Mouse (Mus musculus) intestine, postnatal 0 days (tissue): ENCODE measurements around the gene Trmt10b. TPM values are rescaled to one million over a fixed set of nuclear protein-coding genes. Genes with fewer than 3 reads are reported as not detected.
A peak's percentile ranks its signal among the peaks of the same experiment; 100 is the strongest.

ENCODE experiments used
- ATAC-seq: fragments of 200-750 bp; cut with Nextera tagmentation; 2 replicates; pipeline ENCODE4 v1.8.0; 2017; ENCODE audit warnings: mild to moderate bottlenecking, moderate TSS enrichment, moderate library complexity
- H3K27ac ChIP-seq: fragments of 300-500 bp; sonication (generic); 2 replicates; pipeline ENCODE4 v1.5.1; 2014; ENCODE audit warnings: mild to moderate bottlenecking, low read depth, low read length, moderate library complexity
- H3K27me3 ChIP-seq: fragments of 300-500 bp; sonication (generic); replicated peaks from 2 replicates; pipeline ENCODE4 v1.6.1; 2014; ENCODE audit warnings: low read length, mixed read lengths; ENCODE audit not compliant: control insufficient read depth, insufficient read depth
- H3K36me3 ChIP-seq: fragments of 300-500 bp; sonication (generic); 2 replicates; pipeline ENCODE4 v1.6.1; 2014; ENCODE audit warnings: mild to moderate bottlenecking, moderate library complexity; ENCODE audit not compliant: control insufficient read depth, insufficient read depth
- H3K4me1 ChIP-seq: fragments of 300-500 bp; sonication (generic); replicated peaks from 2 replicates; pipeline ENCODE4 v1.6.1; 2014; ENCODE audit warnings: antibody characterized with exemption, low read length, mixed read lengths; ENCODE audit not compliant: control insufficient read depth, insufficient read depth
- H3K4me2 ChIP-seq: fragments of 300-500 bp; sonication (generic); replicated peaks from 2 replicates; pipeline ENCODE4 v1.6.1; 2014; ENCODE audit warnings: low read depth, mild to moderate bottlenecking, moderate library complexity
- H3K4me3 ChIP-seq: fragments of 300-500 bp; sonication (generic); 2 replicates; pipeline ENCODE4 v1.5.1; 2014; ENCODE audit warnings: low read depth, low read length
- H3K9ac ChIP-seq: fragments of 300-500 bp; sonication (generic); 2 replicates; pipeline ENCODE4 v1.6.1; 2014; ENCODE audit warnings: mild to moderate bottlenecking, low read depth, low read length
- H3K9me3 ChIP-seq: fragments of 300-500 bp; sonication (generic); 2 replicates; pipeline ENCODE4 v1.6.1; 2016; ENCODE audit warnings: mixed run types; ENCODE audit not compliant: control insufficient read depth
- CTCF ChIP-seq: sonication (generic); IDR thresholded peaks from 2 replicates; pipeline ENCODE4 v1.5.1; 2016; ENCODE audit warnings: low read depth, mild to moderate bottlenecking, control low read depth, antibody characterized with exemption, moderate library complexity
- WGBS: fragments of 180-500 bp; shearing (Covaris S2); extraction: QIAGEN DNeasy Blood & Tissue Kit; methylation state at CpG from one replicate; pipeline ENCODE4 v1.1.7; 2014; 5-methylcytosine and 5-hydroxymethylcytosine counted together
- polyA plus RNA-seq: library from polyadenylated mRNA; unstranded; fragments of >200 nt; fragmentation: Nextera tagmentation; extraction: Ambion mirVana; gene quantifications from 2 replicates; pipeline ENCODE4 v1.2.1, GENCODE M21; 2015

The Trmt10b gene
- polyA plus RNA-seq, 1 experiment from 2014 or later, result 8.6 TPM

DNA sequence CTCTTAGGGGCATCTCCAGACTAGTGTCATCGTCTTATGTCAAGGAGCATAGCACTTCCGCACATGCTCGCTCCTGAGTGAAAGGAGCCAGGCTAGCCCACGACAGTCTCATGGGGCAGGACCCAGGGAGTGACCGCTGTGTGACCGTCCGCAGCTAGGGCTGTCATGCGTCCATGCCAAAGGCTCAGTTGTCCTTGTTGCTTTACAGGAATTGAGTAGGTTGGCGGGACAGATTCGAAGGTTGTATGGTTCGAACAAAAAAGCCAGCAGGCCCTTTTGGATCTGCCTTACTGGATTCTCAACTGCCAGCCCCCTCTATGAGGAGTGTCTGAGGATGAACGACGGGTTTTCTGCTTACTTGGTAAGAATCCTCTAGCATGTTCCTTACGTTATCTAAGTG, 8.6 kb downstream of the Trmt10b start:
- H3K9me3 ChIP-seq, result no peaks in the 10 kb centered on the region
- no peaks in the 10 kb centered on the region for H3K4me1 ChIP-seq
- H3K36me3 ChIP-seq, result peaks cover 43% of the 10 kb centered on the region
- no peak for TF ChIP-seq CTCF
- no peak overlapping the region for H3K4me3 ChIP-seq
- no peak overlapping the region for H3K27ac ChIP-seq
- H3K9ac ChIP-seq, result no peak overlapping the region
- no peak overlapping the region for H3K4me2 ChIP-seq
- 97% methylated on average over 14 of the region's 14 CpGs for WGBS
- H3K27me3 ChIP-seq, result no peaks in the 10 kb centered on the region
- ATAC-seq, result no peak

DNA sequence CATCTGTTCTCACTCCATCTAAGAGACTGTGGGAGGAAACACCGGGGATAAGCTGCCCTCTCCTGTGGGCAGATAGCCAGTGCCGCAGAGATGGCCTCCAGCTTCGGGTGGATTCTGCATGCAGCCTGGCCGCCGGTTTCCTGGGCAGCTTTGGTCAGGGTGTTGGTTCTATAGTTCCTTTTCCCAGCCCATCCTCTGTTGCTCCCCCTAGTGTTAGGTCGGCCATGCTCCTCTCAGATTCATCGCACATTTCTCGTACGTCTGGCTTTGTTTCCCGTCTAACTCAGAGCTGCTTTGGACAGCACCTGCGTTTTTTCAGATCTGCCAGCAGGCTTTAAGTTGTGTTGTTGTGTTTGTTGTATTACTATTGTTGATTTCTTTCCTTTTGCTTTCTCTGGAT, 11.1 kb downstream of the Trmt10b start:
- Histone ChIP-seq H3K9me3 (no peaks in the 10 kb centered on the region), H3K4me2 (no peak overlapping the region), H3K4me3 (no peak overlapping the region), H3K27me3 (no peaks in the 10 kb centered on the region), H3K9ac (no peak overlapping the region), H3K4me1 (no peaks in the 10 kb centered on the region), H3K27ac (no peak overlapping the region), H3K36me3 (peaks cover 20% of the 10 kb centered on the region)
- TF ChIP-seq CTCF, result peak; percentile 74
- no peak for ATAC-seq
- 42% methylated on average over 11 of the region's 11 CpGs for WGBS

DNA sequence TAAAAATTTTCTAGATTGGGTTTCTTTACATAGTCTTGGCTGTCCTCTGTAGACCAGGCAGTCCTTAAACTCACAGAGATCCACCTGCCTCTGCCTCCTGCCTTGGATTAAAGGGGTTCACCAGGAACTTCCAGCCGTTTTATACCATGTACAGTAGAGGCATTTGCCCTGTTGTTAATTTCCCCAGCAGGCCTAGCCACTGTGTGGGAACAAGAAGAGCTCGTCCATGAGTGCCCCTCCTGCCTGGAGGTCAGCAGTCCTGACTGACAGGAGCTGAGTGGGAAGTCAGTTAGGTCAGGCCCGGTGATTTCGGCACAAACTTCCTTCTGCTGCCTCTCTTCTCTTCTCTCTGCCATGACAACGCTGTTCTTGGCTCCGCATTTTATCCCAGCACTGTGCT, 11.7 kb downstream of the Trmt10b start:
- 93% methylated on average over 6 of the region's 6 CpGs for WGBS
- ATAC-seq, result no peak

DNA sequence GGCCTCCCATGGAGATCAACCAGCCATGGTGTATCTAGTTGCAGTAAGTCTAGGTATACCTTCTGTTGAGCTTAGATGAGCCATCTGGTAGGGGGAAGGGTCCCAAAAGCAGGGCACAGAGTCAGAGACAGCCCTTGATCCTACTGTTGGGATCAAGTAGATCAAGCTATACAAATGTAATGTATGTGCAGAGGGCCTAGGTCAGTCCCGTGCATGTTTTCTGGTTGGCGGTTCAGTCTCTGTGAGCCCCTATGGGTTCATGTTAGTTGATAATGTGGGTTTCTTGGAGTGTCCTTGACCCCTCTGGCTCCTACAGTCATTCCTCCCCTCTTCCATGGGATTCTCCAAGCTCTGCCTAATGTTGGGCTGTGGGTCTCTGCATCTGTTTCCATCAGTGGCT, 14.1 kb downstream of the Trmt10b start:
- no peaks in the 10 kb centered on the region for H3K9me3 ChIP-seq
- no peaks in the 10 kb centered on the region for H3K4me1 ChIP-seq
- WGBS, result 83% methylated on average over 2 of the region's 2 CpGs
- H3K27me3 ChIP-seq, result no peaks in the 10 kb centered on the region
- no peak for TF ChIP-seq CTCF
- H3K4me3 ChIP-seq, result no peak overlapping the region
- no peak for ATAC-seq
- no peak overlapping the region for H3K4me2 ChIP-seq
- no peak overlapping the region for H3K27ac ChIP-seq
- peaks cover 24% of the 10 kb centered on the region; the same call in 1 of the 2 replicates for H3K36me3 ChIP-seq
- no peak overlapping the region for H3K9ac ChIP-seq

More for the DNA sequence above, 11.7 kb downstream of the Trmt10b start:
- no peaks in the 10 kb centered on the region for H3K27me3 ChIP-seq
- no peak overlapping the region for H3K9ac ChIP-seq
- H3K4me2 ChIP-seq, result no peak overlapping the region
- no peak overlapping the region for H3K27ac ChIP-seq
- no peaks in the 10 kb centered on the region for H3K9me3 ChIP-seq
- no peaks in the 10 kb centered on the region for H3K4me1 ChIP-seq
- no peak overlapping the region for H3K4me3 ChIP-seq
- peaks cover 20% of the 10 kb centered on the region for H3K36me3 ChIP-seq
- no peak for TF ChIP-seq CTCF

DNA sequence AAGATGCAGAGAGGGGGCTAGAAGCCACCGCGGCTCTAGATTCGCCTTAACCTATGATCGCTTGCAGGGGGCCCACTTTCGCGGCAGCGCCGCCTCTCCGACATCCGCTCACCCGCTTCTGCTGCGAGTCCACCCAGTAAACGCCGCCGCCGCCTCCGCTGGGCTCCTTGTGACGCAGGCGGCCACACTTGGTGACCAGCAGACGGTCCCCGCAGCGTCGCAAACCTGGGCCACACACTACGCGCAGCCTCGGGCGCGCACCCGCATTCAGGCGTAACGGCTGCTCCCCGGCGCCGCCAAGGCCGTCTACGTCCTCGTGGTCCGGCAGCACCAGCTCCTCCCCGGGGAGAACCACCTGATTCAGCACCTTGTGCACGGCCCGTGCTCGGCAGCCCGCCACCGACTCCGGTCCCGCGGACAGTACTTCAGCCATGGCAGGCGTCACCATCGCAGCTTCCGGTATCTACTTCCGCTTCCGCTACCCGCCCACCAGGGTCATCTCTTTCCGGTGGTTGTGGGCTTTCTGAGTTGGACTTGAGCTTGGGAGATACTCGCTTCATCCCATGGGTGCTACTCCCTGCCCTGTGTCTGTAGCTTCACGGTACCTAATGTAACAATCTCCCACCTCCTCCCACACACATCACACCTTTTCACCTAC, 23.4 kb downstream of the Trmt10b start:
- peak; percentile 15; the same call in 1 of the 2 replicates for TF ChIP-seq CTCF
- Histone ChIP-seq H3K9me3 (no peaks in the 10 kb centered on the region), H3K36me3 (peaks cover 25% of the 10 kb centered on the region), H3K27me3 (no peaks in the 10 kb centered on the region), H3K27ac (peak overlapping the region; percentile 89), H3K4me1 (no peaks in the 10 kb centered on the region), H3K4me2 (peak overlapping the region; percentile 79), H3K4me3 (peak overlapping the region; percentile 87), H3K9ac (peak overlapping the region; percentile 88)
- under 1% methylated on average over 54 of the region's 56 CpGs for WGBS
- peak; percentile 88 for ATAC-seq

DNA sequence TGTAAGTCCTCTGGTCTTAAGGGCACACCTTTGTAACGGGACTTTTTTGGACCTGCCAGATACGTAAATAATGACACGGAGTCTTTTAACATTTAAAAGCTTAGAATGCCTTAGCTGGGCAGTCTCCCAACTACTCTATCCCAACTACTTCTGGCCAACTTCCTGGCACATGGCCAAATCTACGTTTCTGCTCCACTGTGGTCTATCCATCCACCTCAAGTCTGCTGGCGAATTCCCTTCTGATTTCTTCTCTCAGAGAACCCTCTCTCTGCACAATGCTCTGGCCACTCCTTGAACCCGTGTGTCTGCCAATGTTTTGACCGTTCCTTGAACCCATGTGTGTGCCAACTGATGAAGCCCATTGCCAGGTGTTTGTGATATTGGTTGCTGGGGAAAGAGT, 34.2 kb downstream of the Trmt10b start:
- Histone ChIP-seq H3K9ac (no peak overlapping the region), H3K4me3 (no peak overlapping the region), H3K4me2 (no peak overlapping the region), H3K27ac (no peak overlapping the region), H3K4me1 (no peaks in the 10 kb centered on the region), H3K9me3 (no peaks in the 10 kb centered on the region), H3K36me3 (no peaks in the 10 kb centered on the region), H3K27me3 (no peaks in the 10 kb centered on the region)
- no peak for TF ChIP-seq CTCF
- WGBS, result 74% methylated on average over 7 of the region's 7 CpGs
- ATAC-seq, result no peak

DNA sequence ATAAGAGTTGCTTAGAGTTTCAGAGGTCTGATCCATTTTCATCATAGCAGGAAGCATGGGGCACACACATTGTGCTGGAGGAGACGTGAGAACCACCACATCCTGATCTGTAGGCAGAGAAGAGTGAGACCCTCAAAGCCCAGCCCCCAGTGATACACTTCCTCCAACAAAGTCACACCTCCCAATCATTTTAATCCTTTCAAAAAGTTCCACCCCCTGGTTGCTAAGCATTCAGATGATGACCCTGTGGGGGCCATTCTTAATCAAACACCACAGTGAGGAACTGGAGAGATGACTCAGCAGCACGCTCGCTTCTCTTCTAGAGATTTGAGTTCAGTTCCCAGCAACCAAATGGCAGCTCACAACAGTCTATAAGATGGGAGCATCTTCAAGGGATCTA, 35.5 kb downstream of the Trmt10b start:
- Histone ChIP-seq H3K36me3 (no peaks in the 10 kb centered on the region), H3K27me3 (no peaks in the 10 kb centered on the region), H3K27ac (no peak overlapping the region), H3K9ac (no peak overlapping the region), H3K4me2 (no peak overlapping the region), H3K9me3 (no peaks in the 10 kb centered on the region), H3K4me1 (no peaks in the 10 kb centered on the region), H3K4me3 (no peak overlapping the region)
- TF ChIP-seq CTCF, result no peak
- no peak for ATAC-seq
- 46% methylated on average over 3 of the region's 3 CpGs for WGBS
